Mouse (Mus musculus): ENCODE measurements around the gene Tcf3. TPM values are rescaled to one million over a fixed set of nuclear protein-coding genes. Genes with fewer than 3 reads are reported as not detected.

Tcf3 gene
- polyA plus RNA-seq, 1 experiment: 67.5 TPM

- no peak overlapping the region for H3ac ChIP-seq (ENCODE audit: control insufficient read depth, insufficient read length)
- TF ChIP-seq REST (IDR thresholded peaks at IDR 0.05; ENCODE audit: insufficient read depth, insufficient read length) (no peak), POLR2AphosphoS2 (IDR thresholded peaks at IDR 0.05; ENCODE audit: insufficient read length, low read depth) (no peak), MYOD1 (IDR thresholded peaks at IDR 0.05; ENCODE audit: control insufficient read depth in 1 of 3, insufficient read length in 2 of 3, low read depth in 2 of 3) (no peak), TCF12 (IDR thresholded peaks at IDR 0.05; ENCODE audit: insufficient read depth, poor library complexity, severe bottlenecking) (no peak), USF1 (IDR thresholded peaks at IDR 0.05; ENCODE audit: low read depth) (no peak), CEBPB (IDR thresholded peaks at IDR 0.05; ENCODE audit: insufficient read depth, poor library complexity, severe bottlenecking) (no peak), E2F4 (IDR thresholded peaks at IDR 0.05; ENCODE audit: insufficient read depth) (no peak), TCF3 (IDR thresholded peaks at IDR 0.05; ENCODE audit: insufficient read length, low read depth) (no peak), MAX (IDR thresholded peaks at IDR 0.05; ENCODE audit: low read depth) (no peak), MYOG (IDR thresholded peaks at IDR 0.05; ENCODE audit: control insufficient read depth in 1 of 3, insufficient read depth in 1 of 3, insufficient read length in 2 of 3, low read depth in 2 of 3) (no peak), POLR2A (IDR thresholded peaks at IDR 0.05; ENCODE audit: insufficient read length, low read depth) (no peak), SRF (IDR thresholded peaks at IDR 0.05; ENCODE audit: control insufficient read depth, insufficient read length, low read depth) (no peak)
- H3K4me2 ChIP-seq (ENCODE audit: low read depth): no peak overlapping the region
- no peak overlapping the region for H3K4me3 ChIP-seq
- H3K79me2 ChIP-seq (ENCODE audit: control insufficient read depth, insufficient read depth): peaks cover 7% of the 10 kb centered on the region
- H3K36me3 ChIP-seq (ENCODE audit: control insufficient read depth, insufficient read depth): peaks cover 4% of the 10 kb centered on the region
- H3K27me3 ChIP-seq (ENCODE audit: control insufficient read depth, insufficient read depth, insufficient read length): no peaks in the 10 kb centered on the region
These were observed 55.7 kb downstream of the Tcf3 start for GRCm38 (mm10) chr10:80377716-80378115.

- no peak overlapping the region for H3K4me2 ChIP-seq (ENCODE audit: low read depth)
- H3K27me3 ChIP-seq (ENCODE audit: control insufficient read depth, insufficient read depth, insufficient read length): no peaks in the 10 kb centered on the region
- no peak overlapping the region for H3ac ChIP-seq (ENCODE audit: control insufficient read depth, insufficient read length)
- H3K36me3 ChIP-seq (ENCODE audit: control insufficient read depth, insufficient read depth): peaks cover 4% of the 10 kb centered on the region
- H3K79me2 ChIP-seq (ENCODE audit: control insufficient read depth, insufficient read depth): no peaks in the 10 kb centered on the region
- H3K4me3 ChIP-seq: no peak overlapping the region
- TF ChIP-seq USF1 (IDR thresholded peaks at IDR 0.05; ENCODE audit: low read depth): no peak
- TF ChIP-seq REST (IDR thresholded peaks at IDR 0.05; ENCODE audit: insufficient read depth, insufficient read length): no peak
- TF ChIP-seq MAX (IDR thresholded peaks at IDR 0.05; ENCODE audit: low read depth): no peak
- TF ChIP-seq TCF12 (IDR thresholded peaks at IDR 0.05; ENCODE audit: insufficient read depth, poor library complexity, severe bottlenecking): no peak
- TF ChIP-seq MYOD1 (IDR thresholded peaks at IDR 0.05; ENCODE audit: control insufficient read depth in 1 of 3, insufficient read length in 2 of 3, low read depth in 2 of 3): no peak
- no peak for TF ChIP-seq TCF3 (IDR thresholded peaks at IDR 0.05; ENCODE audit: insufficient read length, low read depth)
- no peak for TF ChIP-seq E2F4 (IDR thresholded peaks at IDR 0.05; ENCODE audit: insufficient read depth)
- TF ChIP-seq POLR2A (IDR thresholded peaks at IDR 0.05; ENCODE audit: insufficient read length, low read depth): no peak
- TF ChIP-seq CEBPB (IDR thresholded peaks at IDR 0.05; ENCODE audit: insufficient read depth, poor library complexity, severe bottlenecking): no peak
- TF ChIP-seq POLR2AphosphoS2 (IDR thresholded peaks at IDR 0.05; ENCODE audit: insufficient read length, low read depth): no peak
- no peak for TF ChIP-seq MYOG (IDR thresholded peaks at IDR 0.05; ENCODE audit: control insufficient read depth in 1 of 3, insufficient read depth in 1 of 3, insufficient read length in 2 of 3, low read depth in 2 of 3)
- TF ChIP-seq SRF (IDR thresholded peaks at IDR 0.05; ENCODE audit: control insufficient read depth, insufficient read length, low read depth): no peak
These were observed 57.3 kb downstream of the Tcf3 start for GRCm38 (mm10) chr10:80376160-80376559.

GRCm38 (mm10) chr10:80374063-80374462 is 59.4 kb downstream of the Tcf3 start:
- Histone ChIP-seq H3K79me2 (ENCODE audit: control insufficient read depth, insufficient read depth) (no peaks in the 10 kb centered on the region), H3K27me3 (ENCODE audit: control insufficient read depth, insufficient read depth, insufficient read length) (no peaks in the 10 kb centered on the region), H3K36me3 (ENCODE audit: control insufficient read depth, insufficient read depth) (no peaks in the 10 kb centered on the region), H3K4me2 (ENCODE audit: low read depth) (no peak overlapping the region), H3ac (ENCODE audit: control insufficient read depth, insufficient read length) (no peak overlapping the region), H3K4me3 (no peak overlapping the region)
- TF ChIP-seq MYOD1 (IDR thresholded peaks at IDR 0.05; ENCODE audit: control insufficient read depth in 1 of 3, insufficient read length in 2 of 3, low read depth in 2 of 3): no peak
- TF ChIP-seq POLR2A (IDR thresholded peaks at IDR 0.05; ENCODE audit: insufficient read length, low read depth): no peak
- TF ChIP-seq MYOG (IDR thresholded peaks at IDR 0.05; ENCODE audit: control insufficient read depth in 1 of 3, insufficient read depth in 1 of 3, insufficient read length in 2 of 3, low read depth in 2 of 3): no peak
- no peak for TF ChIP-seq CEBPB (IDR thresholded peaks at IDR 0.05; ENCODE audit: insufficient read depth, poor library complexity, severe bottlenecking)
- no peak for TF ChIP-seq MAX (IDR thresholded peaks at IDR 0.05; ENCODE audit: low read depth)

GRCm38 (mm10) chr10:80372706-80373105 is 60.7 kb downstream of the Tcf3 start:
- TF ChIP-seq USF1 (IDR thresholded peaks at IDR 0.05; ENCODE audit: low read depth) (no peak), TCF12 (IDR thresholded peaks at IDR 0.05; ENCODE audit: insufficient read depth, poor library complexity, severe bottlenecking) (no peak), MYOG (IDR thresholded peaks at IDR 0.05; ENCODE audit: control insufficient read depth in 1 of 3, insufficient read depth in 1 of 3, insufficient read length in 2 of 3, low read depth in 2 of 3) (no peak), SRF (IDR thresholded peaks at IDR 0.05; ENCODE audit: control insufficient read depth, insufficient read length, low read depth) (no peak), POLR2AphosphoS2 (IDR thresholded peaks at IDR 0.05; ENCODE audit: insufficient read length, low read depth) (no peak)
- Histone ChIP-seq H3K4me2 (ENCODE audit: low read depth) (no peak overlapping the region), H3K4me3 (no peak overlapping the region), H3K36me3 (ENCODE audit: control insufficient read depth, insufficient read depth) (no peaks in the 10 kb centered on the region), H3K27me3 (ENCODE audit: control insufficient read depth, insufficient read depth, insufficient read length) (no peaks in the 10 kb centered on the region), H3ac (ENCODE audit: control insufficient read depth, insufficient read length) (no peak overlapping the region), H3K79me2 (ENCODE audit: control insufficient read depth, insufficient read depth) (no peaks in the 10 kb centered on the region)

- Histone ChIP-seq H3K27me3 (ENCODE audit: control insufficient read depth, insufficient read depth, insufficient read length) (no peaks in the 10 kb centered on the region), H3ac (ENCODE audit: control insufficient read depth, insufficient read length) (no peak overlapping the region), H3K36me3 (ENCODE audit: control insufficient read depth, insufficient read depth) (no peaks in the 10 kb centered on the region), H3K4me2 (ENCODE audit: low read depth) (peak overlapping the region; percentile 18), H3K79me2 (ENCODE audit: control insufficient read depth, insufficient read depth) (no peaks in the 10 kb centered on the region), H3K4me3 (no peak overlapping the region)
- TF ChIP-seq MAX (IDR thresholded peaks at IDR 0.05; ENCODE audit: low read depth) (no peak), POLR2AphosphoS2 (IDR thresholded peaks at IDR 0.05; ENCODE audit: insufficient read length, low read depth) (no peak), REST (IDR thresholded peaks at IDR 0.05; ENCODE audit: insufficient read depth, insufficient read length) (no peak), TCF12 (IDR thresholded peaks at IDR 0.05; ENCODE audit: insufficient read depth, poor library complexity, severe bottlenecking) (no peak), E2F4 (IDR thresholded peaks at IDR 0.05; ENCODE audit: insufficient read depth) (no peak), TCF3 (IDR thresholded peaks at IDR 0.05; ENCODE audit: insufficient read length, low read depth) (no peak)
These were observed 61.5 kb downstream of the Tcf3 start for GRCm38 (mm10) chr10:80371983-80372382.
